Mouse (Mus musculus): ENCODE data around the gene Meis2.

The Meis2 gene

DNA sequence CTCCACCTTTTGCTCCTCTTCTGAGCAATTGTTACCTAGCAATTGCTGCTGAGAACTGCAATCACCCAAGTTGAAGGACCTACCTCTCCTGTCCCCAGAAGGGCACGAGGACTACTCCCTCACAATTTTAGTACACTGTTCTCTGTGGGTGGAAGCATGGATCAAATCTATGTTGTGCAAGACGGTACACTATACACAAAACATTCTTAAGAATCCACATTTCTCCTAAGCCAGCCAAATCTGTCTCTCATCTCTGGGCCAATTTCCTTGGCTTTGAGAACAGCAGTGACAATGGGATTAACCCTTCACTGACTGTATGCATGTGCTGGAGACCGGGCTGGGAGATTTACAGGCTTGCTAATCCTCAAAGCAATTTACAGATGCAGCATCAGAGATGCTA, 115.0 kb downstream of the Meis2 start:
- no peak for DNase-seq (ENCODE audit: low read depth in 1 of 2, low spot score in 2 of 2)

GRCm38 (mm10) chr2:115948630-115949426, 116.8 kb downstream of the Meis2 start:
- no peak for DNase-seq (ENCODE audit: low read depth in 1 of 2, low spot score in 2 of 2)

GRCm38 (mm10) chr2:115947714-115948226, 117.9 kb downstream of the Meis2 start:
- DNase-seq (ENCODE audit: low read depth in 1 of 2, low spot score in 2 of 2): no peak

DNA sequence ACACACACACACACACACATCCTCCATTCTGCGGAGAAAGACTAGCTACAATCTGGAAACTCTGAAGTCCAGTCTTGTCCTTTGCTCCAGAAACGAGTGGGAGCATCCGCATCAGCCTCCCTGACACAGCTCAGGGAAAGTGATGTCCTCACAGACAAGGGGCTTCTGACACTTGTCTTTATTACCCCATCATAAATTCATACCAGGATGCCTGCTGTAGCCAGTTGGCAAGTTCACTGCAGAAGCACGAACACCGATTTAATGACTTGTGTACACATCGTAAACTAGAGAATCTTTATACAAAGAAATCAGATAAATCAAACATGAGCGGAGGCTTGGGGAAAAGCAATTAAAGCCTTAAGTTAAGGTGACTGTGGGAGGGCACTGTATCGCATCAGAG, 122.6 kb downstream of the Meis2 start:
- no peak for DNase-seq (ENCODE audit: low read depth in 1 of 2, low spot score in 2 of 2)

- DNase-seq (ENCODE audit: low read depth in 1 of 2, low spot score in 2 of 2): no peak
These were observed 125.8 kb downstream of the Meis2 start for GRCm38 (mm10) chr2:115939849-115940248.

DNA sequence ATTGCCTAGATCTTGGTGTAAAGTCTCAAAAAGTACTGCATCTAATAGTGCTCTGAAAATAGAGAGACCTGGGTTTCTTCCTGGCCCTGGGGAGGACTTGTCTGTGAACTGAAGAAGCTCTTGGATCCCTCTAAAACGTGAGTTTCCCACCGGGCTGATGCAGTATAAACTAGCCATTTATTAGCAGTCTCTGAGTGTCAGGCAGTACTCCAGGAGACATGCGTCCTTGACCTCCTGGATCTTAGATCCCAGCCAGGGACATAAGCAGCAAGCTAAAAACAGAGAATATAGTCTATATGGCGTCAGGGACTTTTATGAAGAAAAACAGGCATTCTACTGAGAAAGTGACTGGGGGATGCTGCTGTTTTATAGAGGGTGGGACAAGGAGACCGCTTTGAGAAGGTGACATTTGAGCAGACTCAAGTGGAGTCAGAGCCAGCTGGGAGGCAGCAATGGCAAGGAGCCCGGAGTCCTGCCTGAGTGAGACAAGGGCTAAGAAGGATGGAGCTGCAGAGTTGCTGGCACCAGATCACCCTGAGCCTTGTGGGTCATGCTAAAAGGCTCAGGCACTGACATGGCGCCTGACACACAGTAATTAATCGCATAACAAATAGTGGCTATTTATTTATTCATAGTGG, 126.6 kb downstream of the Meis2 start:
- no peak for DNase-seq (ENCODE audit: low read depth in 1 of 2, low spot score in 2 of 2)

GRCm38 (mm10) chr2:115938296-115938695, 127.3 kb downstream of the Meis2 start:
- no peak for DNase-seq (ENCODE audit: low read depth in 1 of 2, low spot score in 2 of 2)

DNA sequence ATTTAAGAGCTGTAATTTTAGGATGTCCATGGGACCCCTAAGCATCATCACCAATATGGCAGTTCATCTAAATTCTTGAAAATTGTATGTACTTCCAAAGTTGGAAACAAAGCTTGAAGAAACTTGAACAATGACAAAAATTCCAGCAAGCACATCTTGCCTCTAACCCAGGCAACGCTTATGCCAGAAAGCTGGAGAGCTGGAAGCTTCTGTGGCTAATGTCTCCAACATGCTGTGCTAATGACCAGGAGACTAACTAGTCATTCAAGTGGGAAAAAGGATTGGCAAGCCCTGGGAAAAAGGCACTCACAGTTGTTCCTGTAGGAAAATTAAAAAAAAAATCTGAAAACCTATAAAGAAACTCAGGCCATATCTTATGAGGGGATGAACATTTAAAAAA, 127.7 kb downstream of the Meis2 start:
- DNase-seq (ENCODE audit: low read depth in 1 of 2, low spot score in 2 of 2): no peak

GRCm38 (mm10) chr2:115936786-115937185, 128.9 kb downstream of the Meis2 start:
- no peak for DNase-seq (ENCODE audit: low read depth in 1 of 2, low spot score in 2 of 2)

DNA sequence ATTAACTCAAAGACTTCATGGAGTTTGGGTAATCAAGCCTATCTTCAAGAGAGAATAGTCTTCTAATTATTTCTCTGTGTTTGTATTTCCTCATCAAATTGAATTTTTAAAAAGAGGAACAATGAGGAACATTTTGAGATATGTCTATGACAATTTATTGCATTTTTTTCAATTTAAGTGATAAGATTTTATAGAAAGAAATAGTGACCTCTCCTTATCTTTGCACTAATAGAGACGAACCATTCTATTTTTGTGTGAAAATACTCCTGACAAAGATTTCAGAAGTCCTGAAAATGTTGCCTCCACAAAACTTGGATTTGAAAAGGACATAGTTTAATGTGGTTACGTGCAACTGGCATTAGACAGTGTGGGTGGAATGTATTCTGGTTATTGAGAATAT, 131.3 kb downstream of the Meis2 start:
- no peak for DNase-seq (ENCODE audit: low read depth in 1 of 2, low spot score in 2 of 2)

DNA sequence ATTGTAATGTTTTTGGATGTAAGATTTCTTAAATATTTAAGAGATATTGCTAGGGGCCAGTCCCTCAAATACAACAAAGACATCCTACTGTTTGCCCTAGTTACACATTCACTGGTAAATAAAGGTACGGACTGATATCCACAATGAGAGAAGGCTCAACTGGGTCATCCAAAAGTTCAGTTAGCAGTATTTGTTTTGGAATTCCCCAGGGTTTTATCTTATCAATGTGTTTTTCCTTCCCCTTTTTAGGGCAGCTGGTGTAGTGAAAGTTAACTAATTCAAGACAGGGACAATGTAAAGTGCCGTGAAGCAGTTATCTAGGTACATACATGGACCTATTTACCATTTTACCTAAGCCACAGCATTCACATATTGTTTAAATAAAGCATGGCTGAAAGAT, 132.4 kb downstream of the Meis2 start:
- no peak for DNase-seq (ENCODE audit: low read depth in 1 of 2, low spot score in 2 of 2)

DNA sequence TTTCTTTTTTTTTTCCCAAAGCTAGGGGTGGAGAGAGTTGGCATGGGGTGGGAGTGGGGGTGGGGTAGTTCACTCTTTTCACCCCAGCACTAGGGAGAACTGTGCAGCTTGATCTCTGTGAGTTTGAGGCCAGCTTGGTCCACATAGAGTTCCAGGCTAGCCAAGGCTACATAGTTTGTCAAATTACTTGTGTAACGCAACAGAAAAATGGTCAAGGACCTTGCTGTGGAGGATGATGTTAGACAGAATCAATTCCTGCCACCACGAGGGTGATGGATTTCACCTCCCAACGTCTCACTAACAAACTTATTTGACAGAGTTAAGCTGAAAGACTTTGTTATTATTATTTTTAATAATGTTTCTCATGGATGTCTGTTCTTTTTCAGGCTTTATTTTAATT, 139.9 kb downstream of the Meis2 start:
- DNase-seq (ENCODE audit: low read depth in 1 of 2, low spot score in 2 of 2): no peak

- no peak for DNase-seq (ENCODE audit: low read depth in 1 of 2, low spot score in 2 of 2)
These were observed 141.2 kb downstream of the Meis2 start for GRCm38 (mm10) chr2:115924472-115924871.

DNA sequence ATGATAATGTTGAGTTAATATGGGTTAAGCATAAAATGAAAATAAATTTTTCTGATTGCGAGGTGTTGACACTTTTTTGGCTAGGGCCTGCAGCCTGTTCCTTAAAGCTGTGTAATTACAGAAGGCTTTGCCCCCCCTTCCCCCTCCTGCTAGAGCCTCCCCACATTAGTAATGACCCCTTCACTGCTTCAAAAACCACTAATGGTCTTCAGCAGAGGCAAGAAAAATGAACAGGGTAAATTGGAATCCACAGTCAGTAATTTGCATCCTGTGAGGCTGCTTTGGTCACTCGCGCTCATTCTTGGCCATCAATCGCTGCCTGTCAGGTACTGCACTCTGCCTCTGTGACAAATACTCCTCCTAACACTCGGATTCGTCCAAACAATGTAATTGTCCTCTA, 142.4 kb downstream of the Meis2 start:
- no peak for DNase-seq (ENCODE audit: low read depth in 1 of 2, low spot score in 2 of 2)

DNA sequence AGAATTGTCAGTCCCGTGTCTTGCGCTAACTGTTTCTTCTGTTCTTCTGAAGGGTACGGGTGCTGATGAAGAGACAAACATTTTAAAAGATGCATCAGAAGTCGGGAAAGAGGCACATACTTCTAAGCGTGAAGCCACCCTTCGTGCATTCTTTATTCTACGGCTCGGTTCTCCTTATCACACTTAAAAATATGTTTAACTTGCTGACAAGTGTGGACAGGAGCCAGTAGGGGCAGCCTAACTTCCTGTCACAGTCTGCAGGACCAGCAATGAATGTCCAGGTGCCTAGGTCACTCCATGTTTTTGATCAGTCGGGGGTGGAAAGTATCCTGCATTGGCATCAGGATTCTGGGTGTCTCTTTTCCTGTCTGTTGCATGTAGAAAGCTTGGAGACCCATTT, 144.0 kb downstream of the Meis2 start:
- DNase-seq (ENCODE audit: low read depth in 1 of 2, low spot score in 2 of 2): no peak

- DNase-seq (ENCODE audit: low read depth in 1 of 2, low spot score in 2 of 2): no peak
These were observed 145.2 kb downstream of the Meis2 start for GRCm38 (mm10) chr2:115920336-115920951.

DNA sequence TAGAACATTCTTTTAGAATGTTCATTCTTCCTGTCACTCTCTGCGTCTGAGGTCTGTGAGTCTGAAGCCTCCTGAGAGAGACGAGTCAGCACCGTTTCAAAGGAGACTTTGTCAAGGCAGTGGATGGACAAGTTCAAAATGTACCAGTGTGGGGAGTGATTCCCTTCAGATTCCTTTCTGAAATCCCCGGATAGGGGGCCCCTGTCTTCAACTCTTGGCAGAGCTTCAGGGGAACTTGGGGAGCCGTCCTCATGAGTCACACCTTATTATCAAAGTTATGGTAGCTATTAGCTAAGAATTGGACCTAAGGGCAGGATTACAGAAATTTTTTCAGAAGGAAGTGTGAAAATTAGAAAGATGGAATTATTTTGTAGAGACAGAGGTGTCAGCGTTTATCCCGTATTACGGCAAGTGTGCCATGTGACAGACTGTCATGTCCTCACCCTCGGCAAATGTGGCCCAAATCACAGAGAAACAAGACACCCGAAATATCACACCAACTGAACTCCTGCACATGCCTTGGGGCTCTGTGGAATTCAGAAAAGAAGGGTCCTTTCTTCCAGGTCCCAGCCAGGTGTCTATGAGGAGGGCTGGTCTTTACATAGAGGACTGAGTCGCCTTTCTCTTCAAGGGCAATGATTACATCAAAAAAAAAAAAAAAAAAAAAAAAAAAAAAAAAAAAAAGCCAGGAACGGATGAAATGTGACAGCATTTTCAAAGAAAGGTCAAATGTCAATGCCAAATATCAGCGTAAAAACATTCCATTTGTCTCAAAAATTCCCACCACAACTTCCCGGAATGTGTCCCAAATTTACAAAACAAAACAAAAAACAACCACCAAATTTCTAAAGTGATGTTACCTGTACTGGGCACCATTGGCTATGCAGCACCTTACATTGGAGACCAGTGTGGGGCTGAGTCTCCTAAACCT, 146.2 kb downstream of the Meis2 start:
- DNase-seq (ENCODE audit: low read depth in 1 of 2, low spot score in 2 of 2): no peak

DNA sequence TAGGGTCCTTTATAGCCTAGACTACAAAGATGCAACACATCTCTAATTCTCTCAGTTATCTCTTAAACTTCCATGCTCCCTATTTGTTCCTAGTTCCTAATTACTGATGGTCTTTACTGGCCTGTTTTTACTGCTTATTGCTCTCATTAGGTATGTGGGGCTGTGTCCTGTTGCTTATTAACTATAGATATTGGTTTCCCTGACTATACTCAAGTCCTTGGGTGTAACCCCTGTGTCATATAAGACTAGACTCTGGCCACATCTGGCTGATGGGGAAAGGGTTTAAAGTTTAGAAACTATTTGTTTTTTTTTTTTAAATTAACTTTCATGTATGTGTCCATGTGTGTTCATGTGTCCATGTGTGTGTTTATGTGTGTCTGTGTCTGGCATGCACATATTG, 147.1 kb downstream of the Meis2 start:
- DNase-seq (ENCODE audit: low read depth in 1 of 2, low spot score in 2 of 2): no peak

- no peak for DNase-seq (ENCODE audit: low read depth in 1 of 2, low spot score in 2 of 2)
These were observed 151.1 kb downstream of the Meis2 start for GRCm38 (mm10) chr2:115914539-115914938.

DNA sequence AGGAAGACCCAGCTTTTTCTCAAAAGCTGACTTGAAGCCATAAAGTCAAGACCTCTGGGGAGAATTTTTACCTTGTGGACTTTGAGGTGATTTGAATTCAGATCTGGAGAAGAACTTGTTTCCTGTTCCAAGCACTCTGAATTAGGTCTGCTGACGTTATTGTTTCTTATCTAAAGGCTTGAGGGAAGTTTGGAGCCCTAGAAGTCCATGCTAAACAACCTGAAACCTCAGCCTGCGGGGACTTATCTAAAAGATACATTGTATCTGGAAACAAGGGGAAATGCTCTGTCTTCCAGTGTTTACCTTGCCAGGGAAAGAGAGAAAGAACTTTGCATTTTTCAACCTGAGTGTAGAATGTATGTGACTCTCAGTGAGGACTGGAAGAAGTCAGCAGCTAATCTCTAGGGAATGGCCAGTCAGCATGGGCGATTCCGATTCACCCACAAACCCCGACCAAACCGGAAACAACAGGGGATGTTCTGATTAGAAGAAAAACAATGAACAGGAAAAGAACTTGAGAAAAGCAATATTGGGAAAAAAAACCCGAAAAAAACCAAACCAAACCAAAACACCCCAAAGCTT, 152.6 kb downstream of the Meis2 start:
- DNase-seq (ENCODE audit: low read depth in 1 of 2, low spot score in 2 of 2): no peak
